Mouse (Mus musculus) frontal cortex, postnatal 14 days (tissue): ENCODE results near the gene Chrna1.

ENCODE experiments used
- DNase-seq, 2 experiments: peaks; one replicate each; pipeline ENCODE4 v3.0.0; 2022; ENCODE audit warnings: low spot score in 2 of 2

Gene Chrna1

DNA sequence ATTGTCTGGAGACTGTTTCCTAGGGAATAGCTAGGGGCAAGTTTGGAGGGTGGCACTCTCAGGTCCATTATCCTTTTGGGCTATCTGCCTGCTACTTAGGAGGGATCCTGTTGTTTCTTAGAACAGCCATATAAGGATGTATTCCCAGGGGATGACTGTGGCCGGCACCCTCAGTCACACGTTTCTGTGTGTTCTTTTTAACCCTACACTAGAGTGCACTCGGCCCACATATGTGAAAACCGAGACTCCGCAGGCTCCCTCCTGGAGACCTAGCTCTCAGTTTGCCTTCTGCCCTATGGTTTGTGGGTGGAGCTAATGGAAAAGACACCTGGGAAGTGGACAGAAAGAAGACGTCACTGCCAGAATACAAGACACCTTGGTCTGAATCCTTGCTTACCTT lies 11.1 kb upstream of the Chrna1 start:
- no peak for DNase-seq

DNA sequence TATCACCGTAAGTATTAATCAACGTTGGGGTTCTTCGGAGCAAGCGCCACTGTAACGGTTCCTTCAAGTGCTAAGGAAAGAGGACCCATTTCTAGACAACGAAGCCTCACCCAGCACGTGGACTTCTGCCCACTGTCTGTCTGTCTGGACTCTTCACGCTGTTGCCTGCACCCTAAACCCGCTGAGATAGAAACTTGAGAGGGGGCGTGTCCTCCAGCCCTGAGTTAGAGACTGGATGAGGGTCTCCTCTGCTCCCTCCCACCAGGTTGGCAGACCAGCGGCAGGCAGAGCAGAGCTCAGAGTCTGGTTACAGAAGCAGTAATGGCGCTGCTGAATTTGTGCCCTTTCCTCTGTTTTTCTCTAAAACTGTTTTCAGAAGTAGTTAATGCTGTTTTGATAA lies 10.0 kb upstream of the Chrna1 start:
- DNase-seq: no peak

DNA sequence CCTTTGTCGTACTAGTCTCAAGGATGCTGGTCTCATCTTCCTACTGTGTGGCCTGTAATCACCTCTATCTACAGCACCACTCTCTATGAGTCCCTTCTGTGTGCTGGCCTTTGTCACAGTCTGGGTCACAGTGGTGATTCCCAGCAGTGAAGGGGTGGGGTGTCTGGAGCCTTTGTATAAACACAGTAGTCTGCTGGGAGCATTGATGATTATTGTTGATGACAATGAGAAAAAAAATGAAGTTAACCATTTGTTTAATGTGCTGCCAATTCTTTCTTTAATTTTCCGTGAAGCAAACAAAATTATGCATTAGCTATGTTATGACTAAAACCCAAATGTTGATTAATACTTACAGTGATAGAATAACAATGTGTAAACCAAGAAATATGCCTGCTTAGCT lies 8.8 kb upstream of the Chrna1 start:
- DNase-seq: no peak

DNA sequence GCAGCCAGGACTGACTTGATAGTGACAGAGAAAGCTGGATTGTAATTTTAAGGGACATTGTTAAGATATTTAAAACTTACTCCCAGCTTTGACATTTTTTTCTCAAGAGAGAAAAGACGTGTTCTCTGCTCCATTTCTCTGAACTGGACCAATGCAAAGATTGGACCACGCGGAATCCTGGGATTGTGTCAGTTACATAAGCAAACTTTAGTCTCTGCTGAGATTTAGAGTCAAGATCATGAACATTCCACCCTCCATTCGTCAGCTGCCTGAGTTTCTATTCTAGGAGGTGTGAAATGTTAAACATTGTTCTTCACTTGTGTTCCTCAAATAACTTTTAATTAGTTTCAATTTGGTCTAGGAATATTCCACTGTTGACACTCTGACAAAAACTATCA lies 7.0 kb upstream of the Chrna1 start:
- no peak for DNase-seq

DNA sequence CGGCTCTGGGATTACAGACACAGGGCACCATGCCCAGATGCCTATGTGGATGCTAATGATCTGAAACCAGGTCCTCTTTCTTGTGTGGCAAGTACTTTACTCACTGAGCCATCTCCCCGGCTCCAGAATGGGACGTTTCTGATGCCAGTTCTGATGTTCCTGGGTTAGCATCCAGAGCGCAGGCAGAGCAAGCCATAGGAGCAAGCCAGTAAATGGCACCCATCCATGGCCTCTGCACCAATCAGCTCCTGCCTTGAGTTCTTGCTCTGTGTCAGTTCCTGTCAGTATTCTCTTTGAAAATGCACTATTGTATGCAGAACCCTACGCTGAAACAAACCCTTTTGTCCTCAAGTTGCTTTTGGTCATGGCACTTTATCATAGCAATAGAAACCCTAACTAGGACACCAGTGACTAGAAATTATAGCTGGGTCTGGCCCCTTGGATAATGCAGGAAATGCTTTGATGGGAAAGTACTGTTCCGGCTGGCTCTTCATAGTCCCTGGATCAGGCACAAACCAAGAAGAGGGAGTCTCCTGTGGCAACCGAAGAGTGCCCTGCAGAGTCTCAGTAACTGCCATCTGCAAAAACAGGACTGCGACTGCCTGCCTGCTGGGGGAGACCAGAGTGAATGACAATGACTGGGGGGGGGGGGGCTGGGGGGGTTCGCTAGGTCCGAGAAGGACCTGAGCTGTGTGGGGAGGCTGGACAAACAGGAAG lies 6.4 kb upstream of the Chrna1 start:
- no peak for DNase-seq

DNA sequence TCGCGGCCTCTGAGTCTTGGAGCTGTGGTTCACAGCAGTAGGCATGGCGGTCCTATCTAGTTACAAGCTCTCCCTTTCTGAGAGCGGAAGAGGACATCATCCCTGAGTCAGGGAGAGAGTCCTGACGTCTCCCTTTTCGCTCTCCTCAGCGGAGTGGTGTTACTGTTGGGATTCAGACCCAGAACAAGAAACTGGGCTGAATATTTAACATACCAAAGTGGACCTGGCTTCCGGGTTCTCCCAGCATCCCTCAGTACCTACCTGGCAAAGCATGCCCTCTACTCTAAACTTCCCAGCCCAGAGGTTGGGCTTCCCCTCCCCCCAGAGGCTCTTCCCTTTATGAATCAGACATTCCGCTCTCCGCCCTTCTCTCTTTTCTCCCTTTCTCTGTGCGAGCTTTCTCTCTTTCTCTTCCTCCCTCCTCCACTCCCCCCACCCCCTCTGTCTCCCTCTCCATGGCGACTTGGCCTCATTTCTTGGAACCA lies 5.3 kb upstream of the Chrna1 start:
- no peak for DNase-seq

DNA sequence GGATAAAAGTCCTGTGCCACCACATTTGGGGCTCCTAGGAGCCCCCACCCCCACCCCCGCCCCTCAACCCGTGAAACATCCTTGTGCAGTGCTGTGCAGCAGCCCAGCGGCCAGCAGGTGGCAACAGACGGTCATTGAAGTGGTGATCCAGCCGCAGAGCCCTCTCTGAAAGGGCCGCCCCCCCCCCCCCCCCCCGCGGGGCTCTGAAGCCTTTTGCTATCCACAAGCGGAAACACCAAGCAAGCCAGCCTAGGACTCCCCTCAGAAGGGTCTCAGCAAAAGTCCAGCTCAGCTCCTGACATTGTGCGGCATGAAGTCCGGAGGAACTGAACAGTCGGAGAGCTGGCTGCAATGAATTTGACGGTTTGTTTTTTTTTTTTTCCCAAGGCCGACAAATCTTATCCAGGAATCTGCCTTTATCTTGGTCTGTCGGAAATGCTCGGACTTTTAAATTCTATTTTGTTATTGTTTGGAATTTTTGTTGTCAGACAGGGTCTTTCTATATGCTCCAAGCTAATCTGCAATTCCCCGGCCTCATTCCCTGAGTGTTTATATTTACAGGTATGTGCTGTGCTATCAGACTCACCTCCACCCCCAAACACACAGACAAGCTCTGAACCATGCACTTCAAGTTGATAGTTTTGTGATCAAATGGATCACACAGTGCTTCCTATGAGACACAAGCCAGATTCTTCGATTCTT lies 4.7 kb upstream of the Chrna1 start:
- peak in 1 of 2 experiments; percentile 63 for DNase-seq

DNA sequence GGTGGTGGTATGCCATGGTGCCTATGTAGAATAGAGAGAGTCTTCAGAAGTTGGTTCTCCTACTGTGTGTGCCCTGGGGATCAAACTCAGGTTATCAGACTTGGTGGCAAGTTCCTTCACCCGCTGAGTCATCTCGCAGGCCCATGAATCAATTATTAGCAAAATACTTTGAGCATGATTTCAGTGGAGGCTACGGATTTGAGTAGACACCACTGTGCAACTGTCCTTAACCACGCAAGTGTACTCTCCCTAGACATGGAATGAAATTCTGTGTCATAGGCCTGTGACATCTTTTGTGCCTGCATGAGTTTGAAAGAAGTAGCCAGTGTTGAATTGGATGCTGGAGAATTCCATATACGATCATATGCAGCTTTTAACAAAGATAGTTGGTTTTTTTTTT lies 582 bp upstream of the Chrna1 start:
- DNase-seq: no peak

DNA sequence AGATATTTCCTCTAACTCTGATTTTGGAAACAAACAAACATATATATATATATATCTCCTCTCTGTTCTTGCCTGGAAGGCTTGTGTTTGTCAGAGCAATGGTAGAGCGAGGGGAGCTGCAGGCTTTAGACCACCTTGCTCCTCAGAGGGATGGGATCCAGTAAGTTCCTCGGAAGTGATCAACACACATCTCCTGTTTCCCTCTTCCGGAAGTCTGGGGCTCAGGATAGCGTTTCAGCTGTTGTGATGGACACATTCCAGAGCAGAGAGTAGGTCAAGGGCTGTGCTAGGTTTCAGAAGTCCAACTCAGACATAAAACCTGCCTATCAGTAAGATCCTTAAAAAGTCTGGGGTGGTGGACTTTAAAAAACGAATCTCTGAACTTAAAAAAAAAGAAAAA lies 970 bp downstream of the Chrna1 start:
- no peak for DNase-seq

DNA sequence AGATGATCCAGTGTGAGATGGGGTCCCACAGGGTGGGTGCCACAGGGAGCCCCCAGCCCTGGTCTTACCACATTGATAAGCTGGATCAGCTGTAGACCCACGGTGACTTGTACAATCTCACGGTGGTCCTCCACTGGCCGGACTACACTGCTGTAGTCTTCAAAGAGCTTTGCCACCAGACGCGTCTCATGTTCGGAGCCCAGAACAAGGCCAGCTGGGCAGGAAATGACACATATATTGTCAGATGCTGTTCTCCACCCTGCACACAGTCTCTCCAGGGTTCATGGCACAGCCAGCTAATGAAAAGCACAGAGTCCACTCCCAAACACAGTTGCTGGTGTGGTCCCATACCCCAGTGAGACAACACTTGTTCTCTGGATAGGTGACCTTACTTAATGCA lies 5.7 kb downstream of the Chrna1 start:
- no peak for DNase-seq

DNA sequence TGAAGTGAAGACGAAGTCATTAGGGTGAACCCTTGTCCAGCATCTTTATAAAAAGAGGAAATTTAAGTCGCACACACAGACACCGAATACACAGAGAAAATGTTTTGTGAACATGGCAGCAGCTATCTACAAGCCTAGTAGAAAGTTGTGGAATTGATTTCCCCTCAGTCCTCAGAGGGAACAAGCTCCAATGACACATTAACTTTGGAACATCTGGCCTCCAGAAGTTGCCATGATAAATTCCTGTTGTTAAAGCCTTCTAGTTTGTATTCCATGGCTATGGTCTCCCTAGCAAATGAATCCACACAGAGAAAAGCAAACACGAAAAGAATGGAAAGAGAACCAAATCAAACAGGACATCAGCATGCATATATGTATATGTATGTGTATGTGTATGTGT lies 6.6 kb downstream of the Chrna1 start:
- DNase-seq: no peak

DNA sequence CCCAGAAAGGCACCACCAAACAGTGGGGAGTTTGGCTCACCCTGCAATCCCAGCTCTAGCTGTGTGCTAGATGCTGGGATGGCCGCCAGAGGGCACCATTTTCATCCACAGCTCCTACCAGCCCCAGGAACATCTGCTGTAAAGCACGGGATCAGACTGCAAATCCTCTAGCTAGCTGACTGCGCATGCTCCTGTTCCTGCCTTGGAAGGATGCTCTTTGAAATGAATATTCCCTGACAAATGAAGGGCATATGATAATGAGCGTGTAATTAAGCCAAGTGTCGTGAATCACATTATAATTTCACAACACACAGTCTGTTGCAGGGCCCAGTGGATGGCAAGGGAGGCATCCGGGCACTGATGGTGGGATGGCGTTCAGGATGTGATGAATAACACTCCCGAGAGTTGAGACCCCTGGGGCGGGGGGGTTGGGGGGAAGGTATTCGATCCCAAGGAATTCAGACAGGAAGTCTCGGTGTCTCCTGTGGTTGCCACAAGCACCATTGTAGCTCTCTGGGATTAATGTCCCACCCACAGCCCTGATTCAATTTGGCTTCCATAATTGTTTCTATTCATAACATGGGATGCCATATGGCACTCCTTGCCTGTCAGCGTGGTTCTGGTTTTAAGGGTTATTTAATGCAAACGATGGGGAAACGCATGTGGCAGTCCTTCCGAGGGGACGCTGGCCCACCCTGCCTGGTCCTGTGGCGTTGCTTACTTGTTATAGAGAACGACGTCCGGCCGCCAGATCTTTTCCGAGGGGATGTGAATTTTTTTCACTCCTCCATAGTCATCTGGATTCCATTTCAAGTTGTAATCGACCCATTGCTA lies 7.4 kb downstream of the Chrna1 start:
- DNase-seq: peak; percentile 81 to 86

DNA sequence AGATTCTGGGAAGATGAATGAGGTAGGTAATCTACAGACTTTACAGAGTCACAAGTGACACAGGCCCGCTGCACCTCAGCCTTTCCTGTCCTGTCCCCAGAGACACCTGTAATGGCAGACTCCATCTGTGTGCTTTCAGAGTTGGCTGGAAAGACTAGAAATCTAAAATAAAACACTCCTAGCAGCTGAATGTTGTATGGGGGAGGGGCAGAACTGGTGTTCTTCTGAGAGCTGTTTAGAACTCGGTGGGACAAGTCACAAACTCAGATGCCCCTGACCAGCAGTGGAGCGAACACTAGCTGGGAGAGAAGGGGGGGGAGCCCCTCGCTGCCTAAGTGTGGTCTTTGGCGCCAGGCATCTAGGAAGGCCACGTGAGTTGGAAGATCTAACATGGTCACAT lies 8.2 kb downstream of the Chrna1 start:
- DNase-seq: no peak

DNA sequence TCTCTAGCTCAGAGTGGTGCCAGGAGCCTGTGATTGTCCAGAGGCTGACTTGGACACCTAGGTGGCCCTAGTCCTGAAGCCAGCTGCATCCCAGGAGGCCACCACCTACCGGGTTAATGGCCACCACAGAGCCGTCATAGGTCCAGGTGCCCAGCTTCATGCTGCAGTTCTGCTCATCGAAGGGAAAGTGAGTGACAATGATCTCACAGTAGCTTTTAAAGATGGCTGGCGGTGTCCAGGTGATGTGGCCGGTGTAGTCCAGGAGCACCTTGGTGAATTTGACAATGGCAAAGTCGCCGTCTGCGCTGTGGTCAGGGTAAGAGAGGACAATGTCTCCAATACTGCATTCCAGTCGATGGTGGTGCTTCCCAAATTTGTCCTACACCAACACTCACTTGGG lies 8.8 kb downstream of the Chrna1 start:
- no peak for DNase-seq

DNA sequence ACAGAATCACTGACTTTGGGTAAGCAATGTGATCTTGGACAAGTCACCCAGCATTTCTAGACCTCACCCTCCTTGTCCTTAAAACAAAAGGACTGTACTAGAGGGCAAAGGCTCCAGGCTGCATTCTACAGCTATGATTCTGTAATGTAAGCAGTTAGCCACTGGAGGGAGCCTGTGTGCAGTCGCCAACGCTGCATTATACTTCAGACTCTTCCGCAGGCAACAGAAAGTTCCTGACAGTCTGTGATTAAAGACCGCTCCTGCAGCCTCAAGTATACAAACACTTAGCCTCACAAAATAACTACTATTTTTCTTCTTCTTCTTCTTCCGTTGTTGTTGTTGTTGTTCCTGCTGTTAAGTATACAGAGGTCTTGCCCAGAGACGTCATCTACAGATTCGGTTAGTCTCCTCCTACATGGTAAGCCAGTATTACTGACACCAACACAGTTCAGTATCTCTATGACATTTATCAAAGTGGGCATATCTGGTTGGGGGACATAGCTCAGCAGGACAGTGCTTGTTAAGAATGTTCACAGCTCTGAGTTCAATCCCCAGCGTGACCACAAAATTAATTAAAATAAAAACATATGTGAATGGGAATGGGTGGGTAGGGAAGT lies 13.0 kb downstream of the Chrna1 start:
- DNase-seq: peak in 1 of 2 experiments; percentile 53

DNA sequence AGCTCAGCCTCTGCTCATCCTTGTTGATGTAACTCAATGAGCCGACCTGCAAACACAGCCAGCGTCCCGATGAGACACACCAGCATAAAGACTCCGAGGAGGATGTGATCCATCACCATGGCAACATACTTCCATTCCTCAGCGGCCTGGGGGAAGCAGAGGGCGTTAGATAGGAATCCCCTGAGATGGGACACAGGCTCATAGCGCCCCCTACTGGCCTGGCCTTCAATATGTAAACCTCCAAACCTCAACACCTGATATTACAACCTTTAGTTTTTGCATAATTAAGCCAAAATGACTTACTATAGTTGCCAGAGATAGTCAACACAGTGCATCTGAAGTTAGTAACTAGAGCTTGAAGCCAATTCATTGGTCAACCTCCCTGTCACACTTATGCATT lies 14.0 kb downstream of the Chrna1 start:
- no peak for DNase-seq

DNA sequence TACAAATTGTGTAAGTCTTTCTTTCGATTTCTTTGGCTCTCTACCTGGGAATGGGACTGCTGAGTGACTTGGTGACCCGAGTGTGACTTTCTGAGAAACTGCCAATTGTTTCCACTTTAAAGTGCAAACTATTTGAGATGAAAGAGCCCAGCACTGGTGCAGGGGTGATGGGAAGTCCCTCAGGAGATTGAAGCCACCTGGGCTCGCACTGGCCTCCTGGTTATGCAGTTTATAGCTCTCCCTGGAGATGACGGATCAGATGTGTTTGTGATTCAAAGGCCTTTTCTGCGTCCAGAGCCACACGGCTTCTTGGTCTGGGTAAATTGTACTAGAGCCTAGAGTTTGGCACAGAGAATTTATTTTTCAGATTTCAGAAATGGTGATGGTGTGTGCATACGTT lies 16.4 kb downstream of the Chrna1 start:
- DNase-seq: no peak

DNA sequence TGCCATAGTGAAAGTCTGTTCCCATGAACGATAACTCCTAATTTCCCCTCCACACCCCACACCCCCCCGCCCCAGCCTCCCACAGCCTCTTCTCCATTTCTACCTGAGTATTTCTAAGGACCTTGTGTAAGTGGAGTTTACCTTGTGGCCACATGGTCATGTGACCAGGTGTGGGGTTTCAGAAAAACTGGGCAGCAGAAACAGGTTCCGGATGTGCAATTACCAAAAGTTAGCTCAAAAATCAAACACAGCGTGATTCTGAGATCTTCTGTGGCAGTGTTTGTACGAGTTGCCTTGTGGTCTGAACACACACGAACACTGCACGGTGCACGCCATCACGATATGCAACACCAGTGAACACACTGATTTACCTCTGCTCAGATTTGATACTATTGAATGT lies 17.5 kb downstream of the Chrna1 start:
- no peak for DNase-seq

DNA sequence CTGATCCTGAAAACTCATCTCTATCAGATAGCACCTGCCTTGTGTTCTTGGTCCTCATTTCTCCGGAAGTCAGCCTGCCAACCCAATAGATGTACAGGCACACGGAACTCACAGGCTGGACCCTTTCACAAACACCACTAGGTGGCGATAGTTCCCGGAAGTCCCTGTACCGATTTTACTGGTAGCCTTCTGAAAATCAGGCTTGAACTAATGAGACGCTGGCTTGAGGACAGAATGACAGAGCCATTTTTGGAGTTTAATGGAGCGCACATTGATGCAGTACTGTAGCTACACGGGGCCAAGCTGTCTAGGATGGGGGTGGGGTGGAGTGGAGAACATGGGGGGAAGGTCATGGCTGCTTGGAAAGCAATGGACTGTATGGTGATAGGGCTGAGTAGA lies 18.5 kb downstream of the Chrna1 start:
- DNase-seq: no peak

DNA sequence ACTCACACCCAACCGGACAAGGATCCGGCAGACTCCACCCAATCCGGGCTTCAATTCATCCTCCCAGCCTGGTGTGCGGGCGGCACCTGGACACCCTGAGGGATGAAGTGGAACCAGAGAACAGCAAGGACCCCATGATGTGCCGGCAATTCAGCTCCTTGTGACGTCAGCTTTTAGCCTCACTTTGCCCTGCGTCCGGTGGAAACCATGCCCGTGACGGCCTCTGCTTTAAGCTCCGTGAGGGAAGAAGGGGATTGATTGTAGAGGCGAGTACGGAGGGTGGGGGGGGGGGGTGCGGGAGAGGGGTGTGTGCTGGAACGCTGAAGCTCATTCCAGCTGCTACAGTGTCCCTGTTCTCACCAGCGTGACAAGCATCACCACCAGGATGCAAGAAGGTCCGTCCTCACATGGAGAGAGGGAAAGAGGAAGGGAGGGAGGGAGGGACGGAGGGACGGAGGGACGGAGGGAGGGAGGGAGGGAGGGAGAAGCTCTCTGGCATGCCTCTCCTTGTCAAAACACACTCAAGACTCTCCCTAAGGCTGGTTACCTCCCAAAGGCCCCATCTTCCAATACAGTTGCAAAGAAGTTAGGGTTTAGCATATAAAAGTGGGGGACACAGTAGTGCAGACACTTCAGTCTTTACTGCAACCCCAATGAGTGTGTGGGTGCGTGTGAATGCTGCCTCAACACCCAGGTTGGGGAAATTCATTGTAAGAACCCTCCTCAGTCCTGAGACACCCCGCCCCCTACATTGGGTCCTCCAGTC lies 19.1 kb downstream of the Chrna1 start:
- DNase-seq: no peak

DNA sequence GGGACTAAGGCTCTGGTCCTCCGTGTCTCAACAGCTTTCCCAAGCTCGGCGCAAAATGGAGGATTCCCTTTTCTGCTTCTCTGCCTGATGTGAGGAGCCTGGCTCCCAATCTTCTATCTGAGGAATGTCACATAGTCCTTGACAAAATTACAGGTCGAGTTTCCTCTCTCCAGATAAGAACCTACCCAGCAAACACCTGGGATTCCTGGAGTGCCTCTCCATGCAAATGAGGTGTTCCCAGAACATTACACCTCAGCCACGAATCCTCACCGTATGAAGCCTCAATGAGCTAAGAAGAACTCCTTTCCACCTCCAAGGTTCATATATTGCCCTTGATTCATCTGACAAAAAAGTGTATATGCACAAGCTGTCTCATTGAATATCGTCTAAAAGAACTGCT lies 19.7 kb downstream of the Chrna1 start:
- no peak for DNase-seq
